Mouse (Mus musculus): ENCODE measurements around the gene Gja8. TPM values are rescaled to one million over a fixed set of nuclear protein-coding genes. Genes with fewer than 3 reads are reported as not detected.

Gja8 gene
- total RNA-seq, 2 experiments from 2014 or later: not detected

- ATAC-seq (replicated peaks; ENCODE audit: low FRiP score, low TSS enrichment, poor library complexity, severe bottlenecking): no peak
Observed at GRCm38 (mm10) chr3:96882061-96882849, 43.6 kb downstream of the Gja8 start.

GRCm38 (mm10) chr3:96881557-96881956 is 44.3 kb downstream of the Gja8 start:
- ATAC-seq (replicated peaks; ENCODE audit: low FRiP score, low TSS enrichment, poor library complexity, severe bottlenecking): no peak

- ATAC-seq (replicated peaks; ENCODE audit: low FRiP score, low TSS enrichment, poor library complexity, severe bottlenecking): no peak
Observed at GRCm38 (mm10) chr3:96880385-96880784, 45.4 kb downstream of the Gja8 start.

GRCm38 (mm10) chr3:96879536-96879935 is 46.3 kb downstream of the Gja8 start:
- ATAC-seq (replicated peaks; ENCODE audit: low FRiP score, low TSS enrichment, poor library complexity, severe bottlenecking): no peak

DNA sequence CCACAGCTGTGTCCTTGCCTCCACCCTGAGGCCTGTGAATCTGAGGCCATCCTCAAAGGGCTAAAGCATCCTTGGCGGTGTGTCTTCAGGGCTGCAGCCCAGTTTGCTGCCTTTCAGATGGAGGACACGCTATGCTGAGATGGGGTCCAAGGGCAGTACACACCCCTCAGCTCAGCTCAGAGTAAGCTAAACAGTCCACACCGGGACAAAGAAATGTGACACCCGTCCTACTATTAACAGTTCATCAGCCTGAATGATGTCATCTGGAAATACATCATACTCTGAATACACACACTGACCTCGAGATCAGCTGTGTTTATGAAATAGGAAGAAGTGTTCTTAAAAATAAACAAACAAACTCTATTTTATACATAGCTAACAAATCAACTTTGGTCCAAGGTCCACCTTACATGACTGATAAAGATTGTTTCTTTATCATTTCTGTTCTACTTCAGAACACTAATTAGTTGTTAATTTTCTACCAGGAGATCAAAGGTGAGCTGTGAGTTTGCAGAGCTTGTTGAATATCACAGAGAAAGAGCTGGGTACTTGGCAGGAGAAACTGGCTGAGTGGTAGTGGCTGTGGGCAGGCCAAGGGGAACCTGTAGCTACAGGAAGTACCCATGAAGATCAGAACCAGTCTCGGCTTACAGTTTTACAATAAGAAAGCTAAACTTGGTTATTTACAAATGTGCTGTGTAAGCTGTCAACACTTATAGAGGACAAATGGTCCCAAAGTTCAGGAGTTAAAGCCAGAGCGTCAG is 50.8 kb downstream of the Gja8 start:
- no peak for ATAC-seq (replicated peaks; ENCODE audit: low FRiP score, low TSS enrichment, poor library complexity, severe bottlenecking)

DNA sequence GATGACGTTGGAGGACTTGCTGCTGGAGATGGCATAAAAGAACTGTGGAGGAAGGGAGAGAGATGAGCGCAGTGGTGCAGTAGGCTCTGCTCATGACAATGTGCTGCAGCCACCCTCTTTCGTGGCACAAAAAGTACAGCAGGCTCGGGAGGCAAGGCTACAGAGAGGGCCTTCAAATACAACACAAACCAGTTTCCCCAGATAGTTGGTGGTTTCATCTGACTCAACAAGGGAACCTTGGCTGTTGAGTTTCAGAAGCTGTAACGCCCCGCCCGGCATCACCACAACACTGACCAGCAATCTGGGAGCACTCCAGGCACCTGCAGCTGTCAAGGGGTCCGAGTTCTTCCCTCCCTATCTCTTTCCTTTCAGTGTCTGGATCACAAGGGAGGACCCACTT is 53.3 kb downstream of the Gja8 start:
- no peak for ATAC-seq (replicated peaks; ENCODE audit: low FRiP score, low TSS enrichment, poor library complexity, severe bottlenecking)

GRCm38 (mm10) chr3:96871070-96871469 is 54.8 kb downstream of the Gja8 start:
- ATAC-seq (replicated peaks; ENCODE audit: low FRiP score, low TSS enrichment, poor library complexity, severe bottlenecking): no peak

GRCm38 (mm10) chr3:96870270-96870669 is 55.5 kb downstream of the Gja8 start:
- no peak for ATAC-seq (replicated peaks; ENCODE audit: low FRiP score, low TSS enrichment, poor library complexity, severe bottlenecking)

DNA sequence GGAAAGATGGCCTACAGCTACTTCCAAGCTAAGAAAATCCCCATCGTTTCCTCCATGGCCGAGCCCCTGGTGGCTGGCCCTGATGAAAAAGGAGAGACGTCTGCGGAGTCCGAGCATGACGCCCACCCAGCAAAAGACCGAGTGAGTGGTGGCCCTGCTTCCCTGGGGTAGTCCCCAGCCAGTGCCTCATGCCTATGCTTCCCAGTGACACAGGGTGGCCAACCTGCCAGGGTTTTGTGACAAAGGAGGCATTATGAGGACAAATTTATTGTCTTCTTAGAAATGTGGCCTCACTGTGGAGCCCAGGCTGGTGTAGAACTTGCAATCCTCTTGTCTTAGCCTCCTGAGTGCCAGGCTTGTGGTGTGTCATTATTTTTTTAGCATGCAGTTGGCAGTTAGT is 56.7 kb downstream of the Gja8 start:
- no peak for ATAC-seq (replicated peaks; ENCODE audit: low FRiP score, low TSS enrichment, poor library complexity, severe bottlenecking)

- ATAC-seq (replicated peaks; ENCODE audit: low FRiP score, low TSS enrichment, poor library complexity, severe bottlenecking): no peak
Observed at GRCm38 (mm10) chr3:96868566-96868965, 57.3 kb downstream of the Gja8 start.

GRCm38 (mm10) chr3:96867863-96868262 is 58.0 kb downstream of the Gja8 start:
- 0 out of 2 replicates have a peak, but pooled peaks have one; percentile 30 for ATAC-seq (replicated peaks; ENCODE audit: low FRiP score, low TSS enrichment, poor library complexity, severe bottlenecking)

Other genes starting within 250 kb of the Gja8 start
- gene Pias3, start 229.6 kb downstream of the Gja8 start, total RNA-seq (2014; fragmentation: Nextera tagmentation): 11.0 and 14.2 TPM in 2 replicates
- gene Pias3, start 229.6 kb downstream of the Gja8 start, total RNA-seq (2017): 1.7 and 2.9 TPM in 2 replicates
- gene Nudt17, start 217.5 kb downstream of the Gja8 start, total RNA-seq (2014; fragmentation: Nextera tagmentation): not detected in 2 replicates
- not detected in 2 replicates for gene Nudt17, start 217.5 kb downstream of the Gja8 start, total RNA-seq (2017)
- gene Polr3c, start 198.4 kb downstream of the Gja8 start, total RNA-seq (2014; fragmentation: Nextera tagmentation): 37.2 and 41.7 TPM in 2 replicates
- 17.6 and 28.0 TPM in 2 replicates for gene Polr3c, start 198.4 kb downstream of the Gja8 start, total RNA-seq (2017)
- gene Rnf115, start 198.4 kb downstream of the Gja8 start, total RNA-seq (2014; fragmentation: Nextera tagmentation): 35.3 and 40.0 TPM in 2 replicates
- 51.7 and 74.3 TPM in 2 replicates for gene Rnf115, start 198.4 kb downstream of the Gja8 start, total RNA-seq (2017)
- gene Pdzk1, start 96.7 kb downstream of the Gja8 start, total RNA-seq (2014; fragmentation: Nextera tagmentation): not detected in 2 replicates
- gene Pdzk1, start 96.7 kb downstream of the Gja8 start, total RNA-seq (2017): not detected in 2 replicates
- 0.76 and 3.2 TPM in 2 replicates for gene Cd160, start 96.7 kb downstream of the Gja8 start, total RNA-seq (2014; fragmentation: Nextera tagmentation)
- 0.46 and 2.0 TPM in 2 replicates for gene Cd160, start 96.7 kb downstream of the Gja8 start, total RNA-seq (2017)
- gene Gja5, start 21.3 kb downstream of the Gja8 start, total RNA-seq (2014; fragmentation: Nextera tagmentation): not detected in 2 replicates
- gene Gja5, start 21.3 kb downstream of the Gja8 start, total RNA-seq (2017): not detected in 2 replicates
- gene Gpr89, start 20.7 kb downstream of the Gja8 start, total RNA-seq (2014; fragmentation: Nextera tagmentation): 28.0 and 28.6 TPM in 2 replicates
- gene Gpr89, start 20.7 kb downstream of the Gja8 start, total RNA-seq (2017): 28.5 and 35.0 TPM in 2 replicates
- 52.5 and 68.5 TPM in 2 replicates for gene Acp6, start 232.8 kb upstream of the Gja8 start, total RNA-seq (2014; fragmentation: Nextera tagmentation)
- 26.0 and 39.8 TPM in 2 replicates for gene Acp6, start 232.8 kb upstream of the Gja8 start, total RNA-seq (2017)

All from megakaryocyte-erythroid progenitor cell, adult 5-6 weeks (primary cell).